Mouse (Mus musculus): Measurements from ENCODE around the gene Ehd4. TPM values are rescaled to one million over a fixed set of nuclear protein-coding genes. Genes with fewer than 3 reads are reported as not detected.

Gene Ehd4
- 15.9 and 27.7 TPM in 2 replicates for polyA plus RNA-seq (2015; fragmentation: Nextera tagmentation; extraction: Ambion mirVana)

DNA sequence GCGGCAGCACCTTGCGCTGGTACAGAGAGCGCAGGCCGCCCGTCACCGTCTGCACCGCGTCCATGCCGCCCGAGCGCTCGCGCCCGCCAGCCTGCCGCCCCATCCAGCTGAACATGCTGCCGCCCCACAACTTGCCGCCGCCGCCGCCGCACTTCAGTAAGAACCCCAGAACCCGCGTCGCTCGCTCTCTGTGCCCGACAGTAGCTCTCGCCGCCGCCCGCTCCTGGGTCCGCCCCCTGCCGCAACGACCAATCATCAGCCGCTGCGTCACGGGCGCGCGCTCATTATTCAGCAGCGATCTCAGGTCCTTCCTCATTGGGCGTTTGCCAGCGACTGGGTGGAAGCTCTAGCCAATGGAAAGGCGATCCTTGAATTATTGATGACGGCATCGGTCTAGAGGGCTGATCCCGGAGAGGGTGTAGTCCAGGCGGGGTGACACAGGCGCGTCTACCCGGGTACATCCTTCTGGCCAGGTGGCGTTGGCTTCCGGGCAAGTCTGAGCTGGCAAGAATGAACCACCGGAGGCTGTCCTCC lies at the start of gene Ehd4:
TSS of gene Ehd4 (minus strand) at position 246 of the 534 bp plus-strand sequence.
- no peaks in the 10 kb centered on the region for H3K36me3 ChIP-seq
- H3K9me3 ChIP-seq (replicated peaks): no peaks in the 10 kb centered on the region
- peaks cover 11% of the 10 kb centered on the region for H3K4me1 ChIP-seq
- H3K4me2 ChIP-seq: peak within 1 kb of the TSS; percentile 97
- ATAC-seq (ENCODE audit: low FRiP score): peak; percentile 99
- H3K4me3 ChIP-seq (replicated peaks): peak within 1 kb of the TSS; percentile 72
- H3K27ac ChIP-seq (replicated peaks): peak within 1 kb of the TSS; percentile 62; the same call in 1 of the 2 replicates
- under 1% methylated on average over 53 of the region's 53 CpGs for WGBS
- H3K27me3 ChIP-seq (replicated peaks): no peaks in the 10 kb centered on the region
- peak within 1 kb of the TSS; percentile 62 for H3K9ac ChIP-seq (replicated peaks)

- Histone ChIP-seq H3K27ac (replicated peaks) (no peak overlapping the region), H3K36me3 (no peaks in the 10 kb centered on the region), H3K4me2 (no peak overlapping the region), H3K9me3 (replicated peaks) (no peaks in the 10 kb centered on the region), H3K4me1 (no peaks in the 10 kb centered on the region), H3K9ac (replicated peaks) (no peak overlapping the region), H3K27me3 (replicated peaks) (no peaks in the 10 kb centered on the region), H3K4me3 (replicated peaks) (no peak overlapping the region)
- no peak for ATAC-seq (ENCODE audit: low FRiP score)
- 78% methylated on average over 3 of the region's 3 CpGs for WGBS
Observed at GRCm38 (mm10) chr2:120203742-120204141, 49.3 kb upstream of the Ehd4 start.

DNA sequence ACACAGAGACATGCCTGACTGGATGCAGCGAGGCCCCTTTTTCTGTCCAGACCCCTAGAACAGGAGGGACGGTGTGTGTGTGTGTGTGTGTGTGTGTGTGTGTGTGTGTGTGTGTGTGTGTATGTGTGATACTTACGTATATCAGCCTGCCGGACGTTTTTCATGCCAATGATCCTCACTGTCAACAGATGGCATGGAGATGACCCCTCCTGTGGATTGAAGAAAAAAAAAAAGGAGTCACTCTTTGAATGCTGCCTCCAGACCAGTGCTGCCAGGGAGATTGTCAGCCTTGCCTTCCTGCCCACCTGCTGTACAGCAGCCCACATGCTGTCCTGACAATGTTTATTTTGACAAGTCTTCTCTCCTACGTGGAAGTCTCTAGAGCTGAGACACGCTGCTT lies 45.7 kb upstream of the Ehd4 start:
- Histone ChIP-seq H3K36me3 (no peaks in the 10 kb centered on the region), H3K4me1 (no peaks in the 10 kb centered on the region), H3K9me3 (replicated peaks) (no peaks in the 10 kb centered on the region), H3K27ac (replicated peaks) (no peak overlapping the region), H3K4me2 (no peak overlapping the region), H3K9ac (replicated peaks) (no peak overlapping the region), H3K4me3 (replicated peaks) (no peak overlapping the region), H3K27me3 (replicated peaks) (no peaks in the 10 kb centered on the region)
- no peak for ATAC-seq (ENCODE audit: low FRiP score)
- 72% methylated on average over 6 of the region's 7 CpGs for WGBS

GRCm38 (mm10) chr2:120188174-120188573 lies 33.8 kb upstream of the Ehd4 start:
- WGBS: 94% methylated on average over 4 of the region's 4 CpGs
- ATAC-seq (ENCODE audit: low FRiP score): no peak
- H3K36me3 ChIP-seq: no peaks in the 10 kb centered on the region

GRCm38 (mm10) chr2:120187583-120187982 lies 33.2 kb upstream of the Ehd4 start:
- H3K9ac ChIP-seq (replicated peaks): no peak overlapping the region
- H3K4me3 ChIP-seq (replicated peaks): no peak overlapping the region
- H3K4me1 ChIP-seq: no peaks in the 10 kb centered on the region
- H3K36me3 ChIP-seq: no peaks in the 10 kb centered on the region
- H3K27me3 ChIP-seq (replicated peaks): no peaks in the 10 kb centered on the region
- ATAC-seq (ENCODE audit: low FRiP score): no peak
- 90% methylated on average over 1 of the region's 1 CpGs for WGBS
- no peaks in the 10 kb centered on the region for H3K9me3 ChIP-seq (replicated peaks)
- no peak overlapping the region for H3K4me2 ChIP-seq
- H3K27ac ChIP-seq (replicated peaks): no peak overlapping the region

More at GRCm38 (mm10) chr2:120188174-120188573, 33.8 kb upstream of the Ehd4 start:
- Histone ChIP-seq H3K4me3 (replicated peaks) (no peak overlapping the region), H3K4me2 (no peak overlapping the region), H3K4me1 (no peaks in the 10 kb centered on the region), H3K9ac (replicated peaks) (no peak overlapping the region), H3K9me3 (replicated peaks) (no peaks in the 10 kb centered on the region), H3K27ac (replicated peaks) (no peak overlapping the region), H3K27me3 (replicated peaks) (no peaks in the 10 kb centered on the region)

DNA sequence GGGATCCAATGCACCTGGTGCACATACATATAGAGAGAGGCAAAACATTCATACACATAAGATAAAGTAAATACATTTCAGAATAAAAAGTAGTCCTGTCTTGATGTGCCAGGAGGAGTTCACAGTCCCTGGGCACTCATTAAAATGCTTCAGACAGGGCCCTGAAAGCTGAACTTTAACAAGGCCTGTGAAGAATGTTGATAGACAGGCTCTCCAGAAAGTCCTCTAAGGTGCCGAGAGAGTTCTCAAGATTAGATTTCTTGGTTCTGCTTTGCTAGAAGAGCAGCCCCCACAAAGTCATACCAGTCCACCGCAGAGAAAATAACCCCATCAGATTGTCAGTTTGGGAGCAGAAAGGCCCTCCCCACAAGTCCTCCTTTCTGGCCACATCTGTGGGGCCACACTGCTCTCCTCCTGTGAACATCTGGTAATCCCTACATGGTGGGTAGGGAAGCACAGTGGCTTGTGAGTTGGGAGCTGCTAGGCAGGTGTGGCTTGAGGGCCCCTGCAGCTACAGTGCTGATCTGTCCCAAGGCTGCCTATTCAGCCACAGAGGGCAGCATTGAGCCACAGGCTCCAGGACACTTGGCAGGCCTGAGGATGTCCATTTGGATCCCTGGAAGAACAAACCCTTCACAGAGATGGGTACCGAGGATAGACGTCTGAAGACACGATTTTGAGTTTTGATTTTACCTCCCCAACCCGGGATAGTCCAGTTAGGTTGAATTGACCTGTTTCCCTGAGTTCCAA lies 31.3 kb upstream of the Ehd4 start:
- H3K9ac ChIP-seq (replicated peaks): no peak overlapping the region
- no peaks in the 10 kb centered on the region for H3K27me3 ChIP-seq (replicated peaks)
- no peaks in the 10 kb centered on the region for H3K9me3 ChIP-seq (replicated peaks)
- WGBS: 84% methylated on average over 6 of the region's 6 CpGs
- H3K4me1 ChIP-seq: no peaks in the 10 kb centered on the region
- no peak overlapping the region for H3K4me2 ChIP-seq
- H3K4me3 ChIP-seq (replicated peaks): no peak overlapping the region
- no peak overlapping the region for H3K27ac ChIP-seq (replicated peaks)
- no peak for ATAC-seq (ENCODE audit: low FRiP score)
- H3K36me3 ChIP-seq: no peaks in the 10 kb centered on the region

DNA sequence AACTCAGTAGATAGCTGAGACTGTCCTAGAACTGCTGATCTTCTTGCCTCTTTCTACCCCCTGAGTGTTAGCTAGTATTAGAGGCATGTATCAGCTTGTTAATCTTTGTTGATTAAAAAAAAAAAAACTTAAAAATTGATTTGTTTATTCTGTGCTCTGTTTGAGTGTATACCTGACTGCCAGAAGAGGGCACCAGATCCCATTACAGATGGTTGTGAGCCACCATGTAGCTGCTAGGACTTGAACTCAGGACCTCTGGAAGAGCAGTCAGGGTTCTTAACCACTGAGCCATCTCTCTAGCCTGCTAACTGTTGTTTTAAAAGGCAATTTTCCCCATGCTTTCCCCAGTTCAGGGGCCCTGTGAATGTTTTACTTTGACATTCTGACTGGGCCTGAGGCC lies 24.5 kb upstream of the Ehd4 start:
- ATAC-seq (ENCODE audit: low FRiP score): no peak
- no peak overlapping the region for H3K27ac ChIP-seq (replicated peaks)
- no peak overlapping the region for H3K4me2 ChIP-seq
- H3K36me3 ChIP-seq: no peaks in the 10 kb centered on the region
- no peak overlapping the region for H3K9ac ChIP-seq (replicated peaks)
- H3K4me1 ChIP-seq: no peaks in the 10 kb centered on the region
- H3K4me3 ChIP-seq (replicated peaks): no peak overlapping the region
- no peaks in the 10 kb centered on the region for H3K27me3 ChIP-seq (replicated peaks)
- no peaks in the 10 kb centered on the region for H3K9me3 ChIP-seq (replicated peaks)

GRCm38 (mm10) chr2:120173718-120174117 lies 19.3 kb upstream of the Ehd4 start:
- Histone ChIP-seq H3K9me3 (replicated peaks) (no peaks in the 10 kb centered on the region), H3K4me3 (replicated peaks) (no peak overlapping the region), H3K4me2 (no peak overlapping the region), H3K36me3 (no peaks in the 10 kb centered on the region), H3K9ac (replicated peaks) (no peak overlapping the region), H3K27ac (replicated peaks) (no peak overlapping the region), H3K4me1 (no peaks in the 10 kb centered on the region), H3K27me3 (replicated peaks) (no peaks in the 10 kb centered on the region)
- no peak for ATAC-seq (ENCODE audit: low FRiP score)
- 34% methylated on average over 10 of the region's 10 CpGs for WGBS

- H3K9me3 ChIP-seq (replicated peaks): no peaks in the 10 kb centered on the region
- H3K4me3 ChIP-seq (replicated peaks): no peak overlapping the region
- 93% methylated on average over 7 of the region's 7 CpGs for WGBS
Observed at GRCm38 (mm10) chr2:120171362-120171761, 17.0 kb upstream of the Ehd4 start.

GRCm38 (mm10) chr2:120170726-120171125 lies 16.3 kb upstream of the Ehd4 start:
- Histone ChIP-seq H3K9ac (replicated peaks) (no peak overlapping the region), H3K9me3 (replicated peaks) (no peaks in the 10 kb centered on the region), H3K27ac (replicated peaks) (no peak overlapping the region), H3K4me2 (no peak overlapping the region), H3K27me3 (replicated peaks) (no peaks in the 10 kb centered on the region), H3K4me1 (no peaks in the 10 kb centered on the region), H3K36me3 (no peaks in the 10 kb centered on the region), H3K4me3 (replicated peaks) (no peak overlapping the region)
- WGBS: 53% methylated on average over 1 of the region's 1 CpGs
- no peak for ATAC-seq (ENCODE audit: low FRiP score)

More at GRCm38 (mm10) chr2:120171362-120171761, 17.0 kb upstream of the Ehd4 start:
- Histone ChIP-seq H3K36me3 (no peaks in the 10 kb centered on the region), H3K9ac (replicated peaks) (no peak overlapping the region), H3K27me3 (replicated peaks) (no peaks in the 10 kb centered on the region), H3K4me2 (no peak overlapping the region), H3K4me1 (no peaks in the 10 kb centered on the region), H3K27ac (replicated peaks) (no peak overlapping the region)
- no peak for ATAC-seq (ENCODE audit: low FRiP score)

DNA sequence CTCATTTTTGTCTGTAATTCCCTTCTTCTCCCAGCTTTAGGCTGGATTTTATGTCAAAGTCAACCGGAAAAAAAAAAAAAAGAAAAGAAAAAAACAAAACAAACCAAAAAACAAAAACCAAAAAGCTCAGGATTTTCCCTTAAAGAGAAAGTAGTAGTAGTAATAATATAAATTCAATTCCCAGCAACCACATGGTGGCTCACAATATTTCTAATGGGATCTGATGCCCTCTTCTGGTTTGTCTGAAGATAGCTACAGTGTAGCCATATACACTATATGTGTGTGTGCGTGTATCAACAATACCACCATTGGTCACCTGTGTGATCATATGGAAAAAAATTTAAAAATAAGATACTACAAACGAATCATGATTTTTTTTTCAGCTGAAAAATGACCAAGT lies 15.0 kb upstream of the Ehd4 start:
- H3K9ac ChIP-seq (replicated peaks): no peak overlapping the region

GRCm38 (mm10) chr2:120167763-120168162 lies 13.4 kb upstream of the Ehd4 start:
- 93% methylated on average over 8 of the region's 8 CpGs for WGBS
- H3K9me3 ChIP-seq (replicated peaks): no peaks in the 10 kb centered on the region
- no peak overlapping the region for H3K4me2 ChIP-seq
- no peaks in the 10 kb centered on the region for H3K27me3 ChIP-seq (replicated peaks)
- no peaks in the 10 kb centered on the region for H3K4me1 ChIP-seq
- H3K36me3 ChIP-seq: no peaks in the 10 kb centered on the region
- H3K4me3 ChIP-seq (replicated peaks): no peak overlapping the region
- ATAC-seq (ENCODE audit: low FRiP score): no peak
- no peak overlapping the region for H3K27ac ChIP-seq (replicated peaks)
- H3K9ac ChIP-seq (replicated peaks): no peak overlapping the region

More for the DNA sequence above, 15.0 kb upstream of the Ehd4 start:
- WGBS: 80% methylated on average over 3 of the region's 3 CpGs
- H3K4me3 ChIP-seq (replicated peaks): no peak overlapping the region
- no peaks in the 10 kb centered on the region for H3K27me3 ChIP-seq (replicated peaks)
- ATAC-seq (ENCODE audit: low FRiP score): no peak
- H3K4me2 ChIP-seq: no peak overlapping the region
- H3K9me3 ChIP-seq (replicated peaks): no peaks in the 10 kb centered on the region
- H3K4me1 ChIP-seq: no peaks in the 10 kb centered on the region
- H3K36me3 ChIP-seq: no peaks in the 10 kb centered on the region
- H3K27ac ChIP-seq (replicated peaks): no peak overlapping the region

Measured in neural tube, embryonic 15.5 days (tissue).